Mouse (Mus musculus) neural tube, embryonic 14.5 days (tissue): ENCODE data around the gene Apbb2. TPM values are rescaled to one million over a fixed set of nuclear protein-coding genes. Genes with fewer than 3 reads are reported as not detected.

Source experiments
- ATAC-seq: fragments of 200-750 bp; cut with Nextera tagmentation; 2 replicates; pipeline ENCODE4 v1.8.0; 2017; ENCODE audit warnings: low read depth, mild to moderate bottlenecking, moderate TSS enrichment, moderate library complexity
- H3K27ac ChIP-seq: fragments of 300-500 bp; sonication (generic); 2 replicates; pipeline ENCODE4 v1.5.1; 2014; ENCODE audit warnings: low read depth, mild to moderate bottlenecking, control low read depth, low read length, moderate library complexity, mixed read lengths
- H3K27me3 ChIP-seq: fragments of 300-500 bp; sonication (generic); 2 replicates; pipeline ENCODE4 v1.6.1; 2014; ENCODE audit warnings: low read length; ENCODE audit not compliant: control insufficient read depth, insufficient read depth
- H3K36me3 ChIP-seq: fragments of 300-500 bp; sonication (generic); 2 replicates; pipeline ENCODE4 v1.6.1; 2014; ENCODE audit warnings: low read length, mixed read lengths; ENCODE audit not compliant: control insufficient read depth, insufficient read depth
- H3K4me1 ChIP-seq: fragments of 300-500 bp; sonication (generic); 2 replicates; pipeline ENCODE4 v1.6.1; 2014; ENCODE audit warnings: low read length; ENCODE audit not compliant: control insufficient read depth, insufficient read depth
- H3K4me2 ChIP-seq: fragments of 300-500 bp; sonication (generic); 2 replicates; pipeline ENCODE4 v1.6.1; 2014; ENCODE audit warnings: mild to moderate bottlenecking, low read depth, low read length, control low read depth
- H3K4me3 ChIP-seq: fragments of 300-500 bp; sonication (generic); 2 replicates; pipeline ENCODE4 v1.5.1; 2014; ENCODE audit warnings: low read depth, low read length, control low read depth, mixed read lengths
- H3K9ac ChIP-seq: fragments of 300-500 bp; sonication (generic); replicated peaks from 2 replicates; pipeline ENCODE4 v1.6.1; 2014; ENCODE audit warnings: low read depth, mild to moderate bottlenecking, control low read depth, low read length, mixed read lengths
- H3K9me3 ChIP-seq: fragments of 300-500 bp; sonication (generic); 2 replicates; pipeline ENCODE4 v1.6.1; 2016; ENCODE audit warnings: low read length; ENCODE audit not compliant: control insufficient read depth
- WGBS: fragments of 180-500 bp; shearing (Covaris S2); extraction: QIAGEN DNeasy Blood & Tissue Kit; methylation state at CpG from one replicate; pipeline ENCODE4 v1.1.7; 2014; 5-methylcytosine and 5-hydroxymethylcytosine counted together
- polyA plus RNA-seq: library from polyadenylated mRNA; unstranded; fragments of >200 nt; fragmentation: Nextera tagmentation; extraction: Ambion mirVana; gene quantifications from 2 replicates; pipeline ENCODE4 v1.2.1, GENCODE M21; 2014

The Apbb2 gene
- polyA plus RNA-seq, 1 experiment from 2014 or later = 132 TPM

DNA sequence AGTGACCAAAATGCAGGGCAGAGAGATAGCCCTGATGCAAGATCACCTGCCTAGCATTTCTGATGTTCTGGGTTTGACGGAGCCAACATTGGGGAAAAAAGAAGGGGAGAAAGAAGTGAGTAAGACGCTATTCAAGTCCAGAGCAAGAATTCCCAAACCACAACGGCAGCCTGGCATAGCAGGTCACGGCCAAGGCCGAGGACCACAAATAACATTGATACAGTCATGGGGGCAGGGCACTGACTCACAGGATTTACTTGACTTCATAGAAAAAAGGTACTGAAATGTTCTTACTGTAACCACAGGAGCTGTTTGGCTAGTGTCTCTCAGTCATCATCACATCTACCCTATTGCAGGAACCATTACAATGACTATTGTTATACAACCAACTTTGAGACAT, 68.3 kb downstream of the Apbb2 start:
- no peak overlapping the region for H3K4me3 ChIP-seq
- no peak for ATAC-seq
- WGBS = 95% methylated on average over 5 of the region's 5 CpGs
- 0 out of 2 replicates have a peak overlapping the region, but pooled peaks have one; percentile 22 for H3K27ac ChIP-seq
- no peaks in the 10 kb centered on the region for H3K36me3 ChIP-seq
- peaks cover 6% of the 10 kb centered on the region; the same call in 1 of the 2 replicates for H3K4me1 ChIP-seq
- no peak overlapping the region for H3K9ac ChIP-seq
- H3K4me2 ChIP-seq = no peak overlapping the region
- H3K9me3 ChIP-seq = no peaks in the 10 kb centered on the region
- H3K27me3 ChIP-seq = no peaks in the 10 kb centered on the region

DNA sequence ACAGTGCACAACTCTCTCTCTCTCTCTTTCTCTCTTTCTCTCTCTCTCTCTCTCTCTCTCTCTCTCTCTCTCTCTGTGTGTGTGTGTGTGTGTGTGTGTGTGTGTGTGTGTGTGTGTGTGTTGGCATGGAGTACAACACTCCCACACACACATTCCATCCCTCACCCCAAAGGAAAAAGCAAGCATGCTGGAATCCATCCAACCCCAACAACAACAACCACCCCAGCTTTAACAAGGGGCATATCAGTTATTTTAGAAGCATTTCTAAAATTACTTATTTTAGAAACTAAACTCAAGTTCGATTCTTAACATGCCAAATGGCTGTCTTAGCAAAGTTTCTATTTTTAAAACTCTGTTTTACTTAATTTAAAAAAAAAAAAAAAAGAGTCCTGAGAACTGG, 68.9 kb downstream of the Apbb2 start:
- Histone ChIP-seq H3K9me3 (no peaks in the 10 kb centered on the region), H3K4me3 (no peak overlapping the region), H3K36me3 (no peaks in the 10 kb centered on the region), H3K4me2 (no peak overlapping the region), H3K9ac (no peak overlapping the region), H3K27ac (no peak overlapping the region), H3K4me1 (peaks cover 6% of the 10 kb centered on the region; the same call in 1 of the 2 replicates), H3K27me3 (no peaks in the 10 kb centered on the region)
- ATAC-seq = no peak
- 86% methylated on average over 1 of the region's 1 CpGs for WGBS

DNA sequence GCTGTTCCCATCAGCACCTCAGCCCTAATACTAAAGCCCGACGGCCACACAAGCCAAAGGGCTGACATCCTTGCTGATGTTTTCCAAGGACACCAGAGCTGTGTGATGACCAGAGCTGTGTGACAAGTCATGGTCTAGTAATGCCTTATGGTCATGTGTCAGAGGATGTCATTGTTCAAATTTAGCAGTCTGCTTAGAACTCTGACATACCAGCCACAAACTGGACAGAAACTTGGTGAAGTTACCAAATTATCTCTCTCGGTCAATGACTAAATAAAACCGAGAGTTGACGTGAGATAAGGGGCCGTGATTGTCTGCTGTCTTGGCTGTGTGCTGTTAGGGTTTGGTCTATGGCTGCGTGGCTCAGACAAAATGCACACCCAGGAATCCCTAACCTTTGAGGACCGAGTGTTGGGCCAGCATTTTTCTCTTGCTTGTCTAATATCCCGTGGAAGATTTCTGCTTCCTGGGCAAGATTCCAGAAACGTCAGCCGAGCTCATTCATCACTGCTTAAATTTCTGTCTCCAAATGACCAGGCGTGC, 71.5 kb downstream of the Apbb2 start:
- Histone ChIP-seq H3K27ac (no peak overlapping the region; the same call in 1 of the 2 replicates), H3K9ac (no peak overlapping the region), H3K4me2 (no peak overlapping the region), H3K36me3 (no peaks in the 10 kb centered on the region), H3K9me3 (no peaks in the 10 kb centered on the region), H3K27me3 (no peaks in the 10 kb centered on the region), H3K4me1 (peaks cover 6% of the 10 kb centered on the region; the same call in 1 of the 2 replicates), H3K4me3 (no peak overlapping the region)
- no peak for ATAC-seq
- WGBS = 71% methylated on average over 12 of the region's 12 CpGs

DNA sequence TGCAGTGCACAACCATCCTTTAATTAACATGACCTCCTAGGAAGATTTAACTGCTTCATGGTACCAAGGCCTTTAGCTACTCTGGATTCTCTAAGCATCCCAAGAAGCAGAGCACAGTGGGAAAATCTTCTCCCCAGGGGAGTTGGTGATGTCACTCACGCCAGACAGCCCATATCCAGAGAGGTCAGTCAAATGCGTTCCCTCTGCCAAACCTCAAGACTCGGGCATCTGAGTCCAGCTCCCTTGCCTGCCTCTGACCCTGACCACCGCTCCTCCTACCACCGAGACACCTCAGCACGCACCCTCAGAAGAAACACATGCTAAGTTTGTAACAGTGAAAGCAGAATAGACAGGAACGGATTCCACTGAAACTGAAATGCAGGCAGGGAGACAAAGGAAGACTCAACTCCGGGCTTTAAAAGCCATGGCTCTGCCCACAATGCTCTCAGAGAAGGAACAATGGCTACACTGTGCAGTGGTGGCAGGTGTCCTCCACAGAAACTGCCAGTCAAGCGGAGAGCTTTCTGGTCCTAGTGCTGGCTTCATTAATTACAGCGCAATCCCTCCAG, 72.9 kb downstream of the Apbb2 start:
- no peaks in the 10 kb centered on the region for H3K27me3 ChIP-seq
- H3K9me3 ChIP-seq = no peaks in the 10 kb centered on the region
- H3K4me2 ChIP-seq = no peak overlapping the region
- H3K4me3 ChIP-seq = no peak overlapping the region
- H3K4me1 ChIP-seq = peaks cover 6% of the 10 kb centered on the region; the same call in 1 of the 2 replicates
- no peaks in the 10 kb centered on the region for H3K36me3 ChIP-seq
- peak; percentile 75; the same call in 1 of the 2 replicates for ATAC-seq
- H3K27ac ChIP-seq = peak overlapping the region; percentile 71
- H3K9ac ChIP-seq = peak overlapping the region; percentile 28; the same call in 1 of the 2 replicates
- WGBS = 14% methylated on average over 10 of the region's 10 CpGs

DNA sequence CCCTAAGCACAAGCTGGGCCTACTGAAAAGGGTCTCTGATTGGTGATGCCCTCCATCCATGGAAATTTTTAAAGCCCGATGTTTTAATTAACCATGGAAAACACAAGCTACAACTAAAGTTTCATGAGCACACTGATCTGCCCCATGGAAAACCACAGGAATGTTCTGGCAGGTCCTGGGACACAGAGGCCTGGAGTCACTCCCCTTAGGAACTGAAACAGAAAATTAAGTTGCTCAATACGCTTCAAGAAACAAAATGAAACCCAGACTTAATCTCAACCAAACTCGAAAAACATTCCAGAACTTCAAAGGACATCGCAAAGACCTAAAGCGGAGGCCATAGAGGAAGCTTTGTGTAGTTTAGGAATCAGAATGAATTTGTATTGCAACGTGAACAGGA, 74.8 kb downstream of the Apbb2 start:
- no peak overlapping the region for H3K9ac ChIP-seq
- no peak overlapping the region for H3K4me2 ChIP-seq
- no peak overlapping the region for H3K4me3 ChIP-seq
- peaks cover 6% of the 10 kb centered on the region; the same call in 1 of the 2 replicates for H3K4me1 ChIP-seq
- 79% methylated on average over 6 of the region's 6 CpGs for WGBS
- no peaks in the 10 kb centered on the region for H3K9me3 ChIP-seq
- no peak for ATAC-seq
- H3K27ac ChIP-seq = no peak overlapping the region
- no peaks in the 10 kb centered on the region for H3K36me3 ChIP-seq
- no peaks in the 10 kb centered on the region for H3K27me3 ChIP-seq

DNA sequence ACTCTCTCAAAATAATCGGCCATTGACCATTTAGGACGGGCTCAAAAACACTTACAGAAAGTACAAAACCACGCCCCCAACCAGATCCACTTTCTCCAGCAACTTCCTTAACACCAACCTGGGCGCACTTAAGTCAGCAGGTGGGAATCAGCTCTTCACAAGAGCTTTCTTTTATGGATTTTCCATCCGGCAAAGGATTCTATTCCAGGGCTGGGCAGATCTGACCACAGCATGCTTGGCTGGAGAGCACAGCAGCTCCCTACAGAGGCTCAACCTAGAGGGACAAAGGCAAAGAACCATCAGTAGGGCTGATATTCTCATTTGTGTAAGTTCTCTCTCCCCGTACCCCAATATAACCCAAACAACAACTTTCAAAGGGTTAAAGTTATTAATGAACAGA, 75.2 kb downstream of the Apbb2 start:
- ATAC-seq = no peak
- no peaks in the 10 kb centered on the region for H3K9me3 ChIP-seq
- 86% methylated on average over 6 of the region's 6 CpGs for WGBS
- no peak overlapping the region for H3K9ac ChIP-seq
- H3K4me3 ChIP-seq = no peak overlapping the region
- H3K27me3 ChIP-seq = no peaks in the 10 kb centered on the region
- H3K4me1 ChIP-seq = peaks cover 6% of the 10 kb centered on the region; the same call in 1 of the 2 replicates
- no peak overlapping the region for H3K4me2 ChIP-seq
- no peaks in the 10 kb centered on the region for H3K36me3 ChIP-seq
- no peak overlapping the region for H3K27ac ChIP-seq

DNA sequence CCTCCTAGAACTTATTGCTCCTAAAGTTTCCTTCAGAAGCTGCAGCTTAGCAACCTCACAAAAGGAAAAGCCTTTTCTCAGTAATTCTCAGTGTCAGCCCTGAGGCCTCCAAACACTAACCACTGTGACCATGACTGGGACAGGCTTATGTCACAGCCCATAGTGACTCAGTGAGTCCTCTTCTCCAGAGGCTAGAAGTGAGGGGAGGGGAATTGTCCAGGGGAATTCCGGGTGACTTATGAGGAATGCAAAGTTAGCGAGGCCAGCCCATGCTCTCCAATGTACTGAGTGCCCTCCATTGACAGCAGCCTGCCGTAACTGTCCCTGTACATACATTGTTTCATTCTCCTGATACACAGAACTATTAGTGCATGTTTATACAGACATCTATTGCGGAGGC, 76.1 kb downstream of the Apbb2 start:
- Histone ChIP-seq H3K9ac (no peak overlapping the region), H3K4me3 (no peak overlapping the region), H3K4me2 (no peak overlapping the region), H3K27ac (no peak overlapping the region), H3K36me3 (no peaks in the 10 kb centered on the region), H3K4me1 (peaks cover 6% of the 10 kb centered on the region; the same call in 1 of the 2 replicates), H3K9me3 (no peaks in the 10 kb centered on the region), H3K27me3 (no peaks in the 10 kb centered on the region)
- no peak for ATAC-seq
- WGBS = 77% methylated on average over 4 of the region's 4 CpGs

DNA sequence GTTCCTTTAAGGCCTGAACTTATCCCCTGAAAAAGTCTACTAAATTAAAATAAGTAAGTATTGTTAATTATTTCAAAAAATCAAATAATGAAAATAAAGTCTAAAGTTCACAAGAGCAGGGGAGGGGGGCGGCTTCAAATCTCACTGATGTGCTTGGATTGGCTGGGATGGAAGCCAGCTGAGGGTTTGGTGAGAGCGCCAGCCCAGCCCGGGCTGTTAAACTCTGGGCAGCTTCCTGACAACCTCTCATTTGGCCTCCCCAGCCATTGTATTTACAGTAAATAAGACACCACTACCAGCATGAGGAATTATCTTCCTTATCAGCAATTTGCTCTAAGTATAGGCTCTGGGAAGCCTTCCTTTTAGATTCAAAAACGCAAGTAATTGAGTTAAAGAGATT, 77.2 kb downstream of the Apbb2 start:
- Histone ChIP-seq H3K36me3 (no peaks in the 10 kb centered on the region), H3K27me3 (no peaks in the 10 kb centered on the region), H3K27ac (no peak overlapping the region), H3K4me1 (peaks cover 14% of the 10 kb centered on the region; the same call in 1 of the 2 replicates), H3K9ac (no peak overlapping the region), H3K9me3 (no peaks in the 10 kb centered on the region), H3K4me3 (no peak overlapping the region), H3K4me2 (no peak overlapping the region)
- ATAC-seq = no peak
- WGBS = 83% methylated on average over 4 of the region's 4 CpGs

DNA sequence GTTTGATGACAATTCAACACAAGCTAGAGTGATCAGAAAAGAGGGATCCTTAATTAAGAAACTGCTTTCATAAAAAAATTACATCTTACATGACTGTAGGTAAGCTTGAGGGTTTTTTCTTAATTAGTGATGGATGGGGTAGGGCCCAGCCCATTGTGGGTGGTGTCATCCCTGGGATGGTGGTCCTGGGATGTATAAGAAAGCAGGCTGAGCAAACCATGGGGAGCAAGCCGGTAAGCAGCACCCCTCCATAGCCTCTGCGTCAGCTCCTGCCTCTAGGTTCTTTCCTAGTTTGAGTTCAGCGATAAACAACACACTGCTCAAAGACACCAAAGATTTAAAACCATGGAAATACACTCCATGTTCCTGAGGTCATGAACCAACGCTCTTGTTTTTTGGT, 78.3 kb downstream of the Apbb2 start:
- WGBS = 99% methylated on average over 4 of the region's 4 CpGs
- H3K27me3 ChIP-seq = no peaks in the 10 kb centered on the region
- H3K36me3 ChIP-seq = no peaks in the 10 kb centered on the region
- ATAC-seq = no peak
- no peaks in the 10 kb centered on the region for H3K9me3 ChIP-seq
- no peak overlapping the region for H3K27ac ChIP-seq
- H3K9ac ChIP-seq = no peak overlapping the region
- no peak overlapping the region for H3K4me3 ChIP-seq
- peaks cover 14% of the 10 kb centered on the region; the same call in 1 of the 2 replicates for H3K4me1 ChIP-seq
- no peak overlapping the region for H3K4me2 ChIP-seq
